Mouse (Mus musculus) heart, embryonic 16.5 days (tissue): Measurements from ENCODE around the gene Dhrs4. TPM values are rescaled to one million over a fixed set of nuclear protein-coding genes. Genes with fewer than 3 reads are reported as not detected.

Source experiments
- ATAC-seq: fragments of 200-750 bp; cut with Nextera tagmentation; replicated peaks from 2 replicates; pipeline ENCODE4 v1.8.0; 2017; ENCODE audit warnings: moderate number of reproducible peaks; ENCODE audit not compliant: insufficient read depth, low FRiP score; ENCODE audit errors: extremely low read depth
- H3K27ac ChIP-seq: fragments of 300-500 bp; sonication (generic); 2 replicates; pipeline ENCODE4 v1.5.1; 2014; ENCODE audit warnings: mild to moderate bottlenecking, low read length, control low read depth, moderate library complexity
- H3K27me3 ChIP-seq: fragments of 300-500 bp; sonication (generic); 2 replicates; pipeline ENCODE4 v1.6.1; 2014; ENCODE audit warnings: low read length, mixed read lengths; ENCODE audit not compliant: control insufficient read depth, insufficient read depth
- H3K36me3 ChIP-seq: fragments of 300-500 bp; sonication (generic); 2 replicates; pipeline ENCODE4 v1.6.1; 2014; ENCODE audit not compliant: control insufficient read depth, insufficient read depth
- H3K4me1 ChIP-seq: fragments of 300-500 bp; sonication (generic); 2 replicates; pipeline ENCODE4 v1.6.1; 2014; ENCODE audit warnings: low read length, mixed read lengths; ENCODE audit not compliant: control insufficient read depth, insufficient read depth
- H3K4me2 ChIP-seq: fragments of 300-500 bp; sonication (generic); 2 replicates; pipeline ENCODE4 v1.6.1; 2014; ENCODE audit warnings: low read depth, mild to moderate bottlenecking, control low read depth, low read length
- H3K4me3 ChIP-seq: fragments of 300-500 bp; sonication (generic); 2 replicates; pipeline ENCODE4 v1.5.1; 2014; ENCODE audit warnings: mild to moderate bottlenecking, control low read depth, low read length
- H3K9ac ChIP-seq: fragments of 300-500 bp; sonication (generic); 2 replicates; pipeline ENCODE4 v1.6.1; 2014; ENCODE audit warnings: low read length, control low read depth
- H3K9me3 ChIP-seq: fragments of 300-500 bp; sonication (generic); replicated peaks from 2 replicates; pipeline ENCODE4 v1.6.1; 2016; ENCODE audit warnings: low read length; ENCODE audit not compliant: control insufficient read depth
- WGBS: fragments of 180-500 bp; shearing (Covaris S2); extraction: QIAGEN DNeasy Blood & Tissue Kit; methylation state at CpG from one replicate; pipeline ENCODE4 v1.1.7; 2014; 5-methylcytosine and 5-hydroxymethylcytosine counted together
- polyA plus RNA-seq: library from polyadenylated mRNA; unstranded; fragments of >200 nt; fragmentation: Nextera tagmentation; extraction: Ambion mirVana; gene quantifications from 2 replicates; pipeline ENCODE4 v1.2.1, GENCODE M21; 2015

Dhrs4 gene
- polyA plus RNA-seq, 1 experiment from 2014 or later: 67.2 TPM

DNA sequence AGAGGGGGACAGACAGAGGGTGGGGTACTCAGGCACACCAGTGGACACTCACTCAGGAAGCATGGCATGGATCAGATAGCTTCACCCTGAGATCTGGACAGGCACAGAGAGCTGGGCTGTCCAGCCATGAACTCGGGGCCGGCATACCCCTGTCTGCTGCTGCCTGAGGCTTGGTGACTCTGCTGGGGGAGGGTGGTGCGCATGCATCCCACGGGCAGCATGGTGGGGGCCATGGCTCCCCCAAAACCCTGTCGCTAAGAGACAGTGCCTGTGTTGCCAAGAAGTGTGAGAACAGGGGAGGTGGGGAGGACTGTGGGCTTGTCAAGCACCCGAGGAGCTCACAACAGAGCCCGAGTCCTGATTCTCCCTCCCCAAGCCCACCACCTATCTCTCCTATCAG is 32.5 kb downstream of the Dhrs4 start:
- H3K27ac ChIP-seq: no peak overlapping the region
- H3K27me3 ChIP-seq: peaks cover 23% of the 10 kb centered on the region
- no peak for ATAC-seq
- no peak overlapping the region for H3K9ac ChIP-seq
- WGBS: 45% methylated on average over 7 of the region's 7 CpGs
- H3K9me3 ChIP-seq: no peaks in the 10 kb centered on the region
- no peaks in the 10 kb centered on the region for H3K36me3 ChIP-seq
- H3K4me2 ChIP-seq: peak overlapping the region; percentile 1; the same call in 1 of the 2 replicates
- H3K4me3 ChIP-seq: no peak overlapping the region
- peaks cover 6% of the 10 kb centered on the region for H3K4me1 ChIP-seq

DNA sequence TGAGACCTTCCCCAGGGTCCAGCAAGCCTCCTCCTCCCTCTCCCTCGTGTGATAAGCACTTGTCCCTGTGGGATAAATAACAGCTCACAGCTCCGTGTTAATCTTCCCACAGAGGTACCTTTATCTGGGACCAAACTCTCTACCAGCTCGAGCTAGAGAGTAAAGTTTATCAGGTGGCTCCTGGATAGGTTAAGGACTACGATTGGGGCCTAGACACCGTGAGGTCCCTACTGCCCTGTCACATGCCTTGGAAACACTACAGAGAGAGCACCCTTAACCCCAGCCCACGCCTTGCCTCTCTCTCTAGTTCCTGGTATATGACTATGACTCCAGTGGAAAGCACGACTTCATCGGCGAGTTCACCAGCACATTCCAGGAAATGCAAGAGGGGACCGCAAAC is 35.4 kb downstream of the Dhrs4 start:
- no peaks in the 10 kb centered on the region for H3K9me3 ChIP-seq
- H3K9ac ChIP-seq: no peak overlapping the region
- H3K4me1 ChIP-seq: peaks cover 6% of the 10 kb centered on the region
- H3K27ac ChIP-seq: no peak overlapping the region
- H3K36me3 ChIP-seq: no peaks in the 10 kb centered on the region
- no peak overlapping the region for H3K4me2 ChIP-seq
- ATAC-seq: no peak
- 36% methylated on average over 10 of the region's 10 CpGs for WGBS
- peaks cover 33% of the 10 kb centered on the region for H3K27me3 ChIP-seq
- H3K4me3 ChIP-seq: no peak overlapping the region

DNA sequence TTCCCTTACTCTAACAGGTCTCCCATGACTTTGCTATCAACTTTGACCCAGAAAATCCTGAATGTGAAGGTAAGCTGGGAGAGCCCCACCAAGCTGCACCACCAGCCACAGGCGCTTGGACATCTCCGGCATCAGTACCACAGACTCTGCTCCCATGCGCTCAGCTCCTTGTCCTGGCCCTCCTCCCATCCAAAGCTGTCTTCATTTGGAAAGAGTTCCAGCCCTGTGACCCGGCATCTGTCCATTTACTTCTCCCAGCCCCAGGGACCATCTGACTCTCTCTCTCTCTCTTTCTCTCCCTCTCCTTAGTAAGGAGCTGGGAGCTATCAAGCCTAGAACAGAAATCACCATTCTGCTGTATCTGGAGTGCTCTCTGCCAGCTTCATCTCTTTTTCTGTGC is 37.3 kb downstream of the Dhrs4 start:
- H3K4me2 ChIP-seq: no peak overlapping the region
- no peaks in the 10 kb centered on the region for H3K36me3 ChIP-seq
- no peak overlapping the region for H3K4me3 ChIP-seq
- H3K27ac ChIP-seq: no peak overlapping the region
- H3K9me3 ChIP-seq: no peaks in the 10 kb centered on the region
- ATAC-seq: no peak
- no peak overlapping the region for H3K9ac ChIP-seq
- peaks cover 7% of the 10 kb centered on the region for H3K4me1 ChIP-seq
- 75% methylated on average over 4 of the region's 4 CpGs for WGBS
- H3K27me3 ChIP-seq: peaks cover 44% of the 10 kb centered on the region

- 57% methylated on average over 2 of the region's 2 CpGs for WGBS
- no peak for ATAC-seq
Measured at GRCm38 (mm10) chr14:55518897-55519296, 40.3 kb downstream of the Dhrs4 start.

GRCm38 (mm10) chr14:55519604-55520003 is 41.0 kb downstream of the Dhrs4 start:
- WGBS: 63% methylated on average over 4 of the region's 4 CpGs
- peaks cover 55% of the 10 kb centered on the region for H3K27me3 ChIP-seq

More at GRCm38 (mm10) chr14:55518897-55519296, 40.3 kb downstream of the Dhrs4 start:
- no peak overlapping the region for H3K9ac ChIP-seq
- peaks cover 8% of the 10 kb centered on the region; the same call in 1 of the 2 replicates for H3K4me1 ChIP-seq
- H3K4me2 ChIP-seq: no peak overlapping the region
- no peaks in the 10 kb centered on the region for H3K9me3 ChIP-seq
- no peaks in the 10 kb centered on the region for H3K36me3 ChIP-seq
- no peak overlapping the region for H3K27ac ChIP-seq
- H3K4me3 ChIP-seq: no peak overlapping the region
- peaks cover 55% of the 10 kb centered on the region for H3K27me3 ChIP-seq

DNA sequence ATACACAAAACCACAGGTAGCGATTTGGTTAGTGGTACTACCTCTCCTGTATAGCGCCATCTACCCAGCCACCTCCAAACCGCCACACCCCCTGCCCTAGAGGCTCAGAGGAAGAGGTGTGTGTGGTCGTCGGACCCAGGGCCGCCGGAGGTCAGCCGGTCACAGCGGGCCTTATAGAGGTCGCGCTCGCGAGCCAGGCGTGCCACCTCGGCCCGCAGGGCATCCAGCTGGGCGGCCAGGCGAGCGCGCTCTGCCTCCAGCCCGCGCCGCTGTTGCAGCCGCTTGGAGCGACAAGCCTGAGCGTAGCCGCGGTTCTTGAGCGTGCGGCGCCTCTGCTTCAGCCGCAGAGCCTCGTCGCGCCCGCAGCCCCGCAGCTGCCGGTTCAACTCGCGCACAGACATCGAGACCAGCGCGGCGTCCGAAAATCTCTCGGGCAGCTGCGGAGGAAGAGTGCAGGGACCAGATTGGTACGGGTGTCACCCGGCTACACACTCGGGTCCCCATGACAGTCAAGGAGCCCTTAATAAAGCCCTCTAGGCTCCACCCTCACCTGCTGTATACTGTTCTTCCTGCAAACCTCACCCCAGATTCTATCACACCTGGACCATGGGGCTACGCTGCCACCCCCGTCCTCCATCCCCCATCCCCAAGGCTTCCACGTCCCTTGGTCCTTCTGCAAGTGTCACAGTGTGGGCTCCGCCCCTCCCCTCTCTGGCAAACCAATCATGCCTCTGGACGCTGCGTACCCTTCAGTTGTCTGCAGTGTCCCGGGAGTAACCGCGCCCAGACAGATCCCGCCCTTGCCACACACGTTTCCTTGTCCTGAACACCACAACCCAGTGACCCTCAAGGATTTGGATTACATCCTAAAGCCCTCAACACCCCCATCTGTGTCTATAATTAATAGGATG is 42.1 kb downstream of the Dhrs4 start:
- Histone ChIP-seq H3K4me3 (peak overlapping the region; percentile 58), H3K9ac (peak overlapping the region; percentile 70), H3K9me3 (no peaks in the 10 kb centered on the region), H3K4me2 (peak overlapping the region; percentile 90), H3K36me3 (no peaks in the 10 kb centered on the region), H3K4me1 (peaks cover 9% of the 10 kb centered on the region; the same call in 1 of the 2 replicates), H3K27ac (no peak overlapping the region), H3K27me3 (peaks cover 58% of the 10 kb centered on the region)
- under 1% methylated on average over 61 of the region's 61 CpGs for WGBS
- peak; percentile 39; the same call in 1 of the 2 replicates for ATAC-seq

More at GRCm38 (mm10) chr14:55519604-55520003, 41.0 kb downstream of the Dhrs4 start:
- Histone ChIP-seq H3K4me3 (no peak overlapping the region), H3K9ac (no peak overlapping the region), H3K36me3 (no peaks in the 10 kb centered on the region), H3K9me3 (no peaks in the 10 kb centered on the region), H3K4me2 (no peak overlapping the region), H3K27ac (no peak overlapping the region), H3K4me1 (peaks cover 8% of the 10 kb centered on the region; the same call in 1 of the 2 replicates)
- no peak for ATAC-seq

DNA sequence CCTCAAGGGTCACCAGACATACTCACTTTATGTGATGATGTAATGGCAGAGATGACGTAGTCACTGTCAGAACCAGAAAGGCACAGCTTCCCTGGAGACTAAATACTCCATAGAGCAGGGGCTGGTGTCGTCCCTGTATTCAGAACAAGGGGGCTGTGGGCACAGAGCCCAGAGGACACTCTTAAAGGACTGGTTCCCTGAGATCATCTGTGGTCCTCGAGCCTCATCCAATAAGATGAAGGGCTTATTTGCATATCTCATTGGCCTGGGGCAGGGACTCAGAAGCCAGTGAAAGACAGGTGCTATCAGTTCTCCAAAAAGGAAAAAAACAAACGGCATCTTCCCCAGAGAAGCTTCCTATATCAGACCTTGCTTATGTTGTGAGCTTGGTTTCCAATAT is 45.5 kb downstream of the Dhrs4 start:
- peaks cover 46% of the 10 kb centered on the region for H3K27me3 ChIP-seq
- no peak for ATAC-seq

GRCm38 (mm10) chr14:55524785-55525184 is 46.2 kb downstream of the Dhrs4 start, which contains the start of gene Nrl:
TSS of gene Nrl (minus strand) at chr14:55524981.
- Histone ChIP-seq H3K4me3 (no peak within 1 kb of the TSS), H3K9me3 (no peaks in the 10 kb centered on the region), H3K4me1 (peaks cover 9% of the 10 kb centered on the region; the same call in 1 of the 2 replicates), H3K4me2 (no peak within 1 kb of the TSS), H3K27me3 (peaks cover 43% of the 10 kb centered on the region), H3K27ac (no peak within 1 kb of the TSS), H3K36me3 (no peaks in the 10 kb centered on the region), H3K9ac (no peak within 1 kb of the TSS)
- 12% methylated on average over 8 of the region's 8 CpGs for WGBS
- ATAC-seq: no peak

More for the DNA sequence above, 45.5 kb downstream of the Dhrs4 start:
- H3K4me2 ChIP-seq: no peak overlapping the region
- H3K9me3 ChIP-seq: no peaks in the 10 kb centered on the region
- no peak overlapping the region for H3K4me3 ChIP-seq
- no peak overlapping the region for H3K27ac ChIP-seq
- H3K9ac ChIP-seq: no peak overlapping the region
- H3K36me3 ChIP-seq: no peaks in the 10 kb centered on the region
- 35% methylated on average over 4 of the region's 4 CpGs for WGBS
- H3K4me1 ChIP-seq: peaks cover 9% of the 10 kb centered on the region; the same call in 1 of the 2 replicates

DNA sequence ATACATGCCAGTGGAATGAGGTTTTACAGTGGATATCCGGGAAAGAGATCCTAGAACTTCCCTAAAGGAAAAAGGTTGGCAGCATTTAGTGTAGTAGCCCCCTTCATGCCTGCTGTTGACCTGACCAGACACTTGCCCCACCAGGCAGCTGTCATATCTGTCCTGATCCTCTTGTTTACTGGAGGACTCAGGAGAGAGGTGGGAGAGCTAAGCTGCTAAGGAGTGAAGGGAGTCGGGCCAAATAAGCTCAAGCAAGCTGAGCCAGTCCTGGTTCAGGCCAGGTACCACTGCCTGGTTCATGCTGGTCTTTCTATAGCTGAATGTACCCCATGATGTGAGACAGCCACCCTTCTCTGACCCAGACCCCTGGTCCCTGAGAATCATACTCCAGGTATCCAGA is 48.1 kb downstream of the Dhrs4 start:
- 62% methylated on average over 2 of the region's 2 CpGs for WGBS
- Histone ChIP-seq H3K4me2 (no peak overlapping the region), H3K36me3 (no peaks in the 10 kb centered on the region), H3K9ac (no peak overlapping the region), H3K27me3 (peaks cover 32% of the 10 kb centered on the region), H3K4me1 (0 out of 2 replicates have a peak, but pooled peaks cover 2% of the 10 kb centered on the region), H3K9me3 (no peaks in the 10 kb centered on the region), H3K4me3 (no peak overlapping the region), H3K27ac (no peak overlapping the region)
- ATAC-seq: no peak
